Mouse (Mus musculus) central nervous system, embryonic 14 days (tissue): ENCODE results near the gene Copb2. TPM values are rescaled to one million over a fixed set of nuclear protein-coding genes. Genes with fewer than 3 reads are reported as not detected.

ENCODE experiments used
- polyA plus RNA-seq: library from polyadenylated mRNA; depleted of rRNA; stranded (reverse); fragments of >200 nt; gene quantifications from 2 replicates; pipeline ENCODE4 v1.2.3, GENCODE M21; 2012; rRNA removed

The Copb2 gene
- polyA plus RNA-seq = 107 and 111 TPM in 2 replicates

GRCm38 (mm10) chr9:98563137-98564126, at the start of gene Copb2:
Gene Copb2 (plus strand): TSS chr9:98563721.

GRCm38 (mm10) chr9:98601156-98601836, 37.8 kb downstream of the Copb2 start, which contains the start of gene Mrps22:
Gene Mrps22 (minus strand): TSS chr9:98601660.

Other genes starting within 250 kb of the Copb2 start
- gene Rbp1, start 140.8 kb upstream of the Copb2 start, polyA plus RNA-seq = 59.9 and 64.3 TPM in 2 replicates
- gene Rbp2, start 77.6 kb upstream of the Copb2 start, polyA plus RNA-seq = 0.43 and 0.64 TPM in 2 replicates
- 38.7 and 47.0 TPM in 2 replicates for gene Mrps22, start 37.9 kb downstream of the Copb2 start, polyA plus RNA-seq